Mouse (Mus musculus) bone marrow, adult 2 months (tissue): ENCODE measurements around the gene Hist3h2a.

ENCODE experiments used
- CTCF ChIP-seq: fragments of 200-500 bp; IDR thresholded peaks from 2 replicates; pipeline ENCODE4 v1.5.1; 2011; ENCODE audit warnings: low read length, control low read depth; ENCODE audit not compliant: control insufficient read depth, insufficient read depth
- POLR2A ChIP-seq: fragments of 200-500 bp; IDR thresholded peaks from 2 replicates; pipeline ENCODE4 v1.6.1; 2011; ENCODE audit warnings: low read depth, mild to moderate bottlenecking, control low read depth, low read length, borderline replicate concordance; ENCODE audit not compliant: control insufficient read depth

DNA sequence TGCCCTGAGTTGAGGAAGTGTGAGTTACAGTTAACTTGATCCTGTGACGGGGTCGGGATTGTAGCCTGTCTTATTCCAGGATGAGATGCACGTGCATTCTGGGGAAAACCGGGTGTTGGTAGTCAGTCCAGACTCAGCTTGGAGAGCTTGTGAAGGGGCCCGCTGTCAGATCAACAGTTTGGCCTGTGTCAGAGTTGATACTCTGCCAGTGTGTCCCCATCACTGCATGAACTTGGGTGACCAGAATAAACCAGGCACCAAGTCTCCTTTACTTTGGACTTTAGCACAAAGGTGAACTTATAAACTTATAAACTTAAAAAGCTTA is 24.2 kb downstream of the Hist3h2a start:
- TF ChIP-seq CTCF (no peak), POLR2A (no peak)
